Comparison of ENCODE assay signal across 8 mouse cellular contexts in genomic region chr11:48806856-48807562, GRCm38 (mm10). TPM values are rescaled to one million over a fixed set of nuclear protein-coding genes. Genes with fewer than 3 reads are reported as not detected.
A peak's percentile ranks its signal among the peaks of the same experiment; 100 is the strongest.
DNase-seq lines count a peak whose midpoint lies in the region; ATAC-seq and TF ChIP-seq lines count a peak whose summit lies in the region.

No protein-coding gene starts in this region.

- TF ChIP-seq CTCF in cerebellum, adult 2 months (IDR thresholded peaks at IDR 0.05; ENCODE audit: borderline replicate concordance, insufficient read depth, low read depth, low read length), result no peak
- TF ChIP-seq CTCF in heart, adult 2 months (IDR thresholded peaks at IDR 0.05), result no peak

- no peak overlapping the region for H3K4me3 ChIP-seq in lung, embryonic 15.5 days
- no peak overlapping the region for H3K4me3 ChIP-seq in limb, embryonic 14.5 days (replicated peaks; ENCODE audit: low read length)
- no peak overlapping the region for H3K4me3 ChIP-seq in cerebellum, adult 2 months (replicated peaks; ENCODE audit: insufficient read depth, low read depth, low read length)
- H3K4me3 ChIP-seq in heart, adult 2 months, result no peak overlapping the region

- TF ChIP-seq POLR2A in limb, embryonic 14.5 days (IDR thresholded peaks at IDR 0.05; ENCODE audit: borderline replicate concordance, extremely low read depth, insufficient read depth, insufficient read length), result no peak
- TF ChIP-seq POLR2A in cerebellum, adult 2 months (IDR thresholded peaks at IDR 0.05; ENCODE audit: borderline replicate concordance, insufficient read depth, low read length), result no peak
- no peak for TF ChIP-seq POLR2A in heart, adult 2 months (IDR thresholded peaks at IDR 0.05; ENCODE audit: insufficient read depth, low read depth, low read length)

- peak; percentile 28; the same call in 1 of the 2 replicates for ATAC-seq in lung, embryonic 15.5 days (ENCODE audit: borderline replicate concordance, extremely low read depth, low FRiP score, low TSS enrichment)
- peak; percentile 83 for ATAC-seq in frontal cortex, adult (ENCODE audit: low TSS enrichment)
- peak; percentile 32; the same call in 1 of the 2 replicates for ATAC-seq in limb, embryonic 14.5 days (ENCODE audit: low FRiP score, low read depth)

- H3K9me3 ChIP-seq in lung, embryonic 15.5 days, result no peaks in the 10 kb centered on the region
- H3K9me3 ChIP-seq in limb, embryonic 14.5 days (ENCODE audit: control insufficient read depth, low read length), result no peaks in the 10 kb centered on the region

- H3K79me2 ChIP-seq in heart, adult 2 months (replicated peaks; ENCODE audit: control insufficient read depth, insufficient read depth, low read length), result no peaks in the 10 kb centered on the region

- intact Hi-C loops in heart, adult 2 months (cut with DNase I), result no loop called here

- 60% methylated on average over 21 of the region's 21 CpGs for WGBS in lung, embryonic 15.5 days
- 57% methylated on average over 21 of the region's 21 CpGs for WGBS in limb, embryonic 14.5 days
- WGBS in cerebellum, adult 2 months, result 56% methylated on average over 21 of the region's 21 CpGs
- 68% methylated on average over 21 of the region's 21 CpGs for whole genome bisulfite sequencing in heart, adult 2 months

- H3K4me1 ChIP-seq in lung, embryonic 15.5 days, result peaks cover 17% of the 10 kb centered on the region
- H3K4me1 ChIP-seq in limb, embryonic 14.5 days (ENCODE audit: control insufficient read depth, insufficient read depth, low read length), result peaks cover 4% of the 10 kb centered on the region; the same call in 1 of the 2 replicates
- H3K4me1 ChIP-seq in cerebellum, adult 2 months (ENCODE audit: control insufficient read depth, insufficient read depth, low read length), result peaks cover 3% of the 10 kb centered on the region; the same call in 1 of the 2 replicates
- H3K4me1 ChIP-seq in heart, adult 2 months (ENCODE audit: control insufficient read depth, insufficient read depth, low read length), result peaks cover 5% of the 10 kb centered on the region

- TF ChIP-seq EP300 in heart, adult 2 months (IDR thresholded peaks at IDR 0.05; ENCODE audit: insufficient read depth, low read depth, low read length), result no peak

- no peak overlapping the region for H3K27ac ChIP-seq in lung, embryonic 15.5 days
- H3K27ac ChIP-seq in limb, embryonic 14.5 days (replicated peaks; ENCODE audit: low read depth, low read length), result no peak overlapping the region
- no peak overlapping the region for H3K27ac ChIP-seq in cerebellum, adult 2 months (ENCODE audit: insufficient read depth, low read length)
- H3K27ac ChIP-seq in heart, adult 2 months, result no peak overlapping the region

- peaks cover 99% of the 10 kb centered on the region for H3K36me3 ChIP-seq in lung, embryonic 15.5 days
- peaks cover 91% of the 10 kb centered on the region for H3K36me3 ChIP-seq in limb, embryonic 14.5 days (ENCODE audit: control insufficient read depth, insufficient read depth, low read length)
- peaks cover 17% of the 10 kb centered on the region for H3K36me3 ChIP-seq in heart, adult 2 months (ENCODE audit: control insufficient read depth, insufficient read depth, low read length)

- H3K9ac ChIP-seq in lung, embryonic 15.5 days, result no peak overlapping the region
- H3K9ac ChIP-seq in limb, embryonic 14.5 days (ENCODE audit: low read depth, low read length, severe bottlenecking), result no peak overlapping the region
- H3K9ac ChIP-seq in heart, adult 2 months (ENCODE audit: low read depth, low read length), result no peak overlapping the region

- no peak overlapping the region for H3K4me2 ChIP-seq in lung, embryonic 15.5 days
- no peak overlapping the region for H3K4me2 ChIP-seq in limb, embryonic 14.5 days (replicated peaks; ENCODE audit: low read depth, low read length, severe bottlenecking)

- DNase-seq in lung, postnatal 10 days, result no peak
- DNase-seq in limb, embryonic 14.5 days (ENCODE audit: low spot score), result no peak
- peak; percentile 35 for DNase-seq in right cerebral cortex, postnatal 14 days
- no peak for DNase-seq in cerebellum, adult 2 months
- no peak for DNase-seq in heart, adult 2 months
- DNase-seq in ovary, postnatal 14 days (ENCODE audit: low spot score), result no peak

- H3K27me3 ChIP-seq in lung, embryonic 15.5 days, result no peaks in the 10 kb centered on the region
- H3K27me3 ChIP-seq in limb, embryonic 14.5 days (ENCODE audit: control insufficient read depth, insufficient read depth, low read length), result no peaks in the 10 kb centered on the region
- no peaks in the 10 kb centered on the region for H3K27me3 ChIP-seq in cerebellum, adult 2 months (ENCODE audit: control insufficient read depth, insufficient read depth, low read length)
- H3K27me3 ChIP-seq in heart, adult 2 months (ENCODE audit: control insufficient read depth, insufficient read depth, low read length), result no peaks in the 10 kb centered on the region

RNA-seq across cellular contexts. Expression of gene Rack1, which starts 6.9 kb away (rescaled TPM):
- polyA plus RNA-seq in lung, embryonic 15.5 days (2015; fragmentation: Nextera tagmentation; extraction: Ambion mirVana), result 699 and 713 TPM in 2 replicates
- polyA plus RNA-seq in limb, embryonic 14.5 days (2012; rRNA removed), result 2,038 and 2,666 TPM in 2 replicates
- 939 and 995 TPM in 2 replicates for polyA plus RNA-seq in limb, embryonic 14.5 days (2014; fragmentation: Nextera tagmentation; extraction: Ambion mirVana)
- 426 and 432 TPM in 2 replicates for polyA plus RNA-seq in cerebellum, adult 2 months (2012; rRNA removed)
- total RNA-seq in heart, adult 2 months (2021), result 100 to 1,000 TPM; 337 to 437 TPM
- 867 and 1,301 TPM in 2 replicates for polyA plus RNA-seq in heart, adult 2 months (2012; rRNA removed)

RNA-seq across cellular contexts. Expression of gene Trim41, which starts 10.1 kb away (rescaled TPM):
- 5.4 and 5.7 TPM in 2 replicates for polyA plus RNA-seq in lung, embryonic 15.5 days (2015; fragmentation: Nextera tagmentation; extraction: Ambion mirVana)
- 51.5 and 52.4 TPM in 2 replicates for polyA plus RNA-seq in limb, embryonic 14.5 days (2012; rRNA removed)
- 5.5 and 7.0 TPM in 2 replicates for polyA plus RNA-seq in limb, embryonic 14.5 days (2014; fragmentation: Nextera tagmentation; extraction: Ambion mirVana)
- polyA plus RNA-seq in cerebellum, adult 2 months (2012; rRNA removed), result 42.3 and 45.0 TPM in 2 replicates
- 10 to 100 TPM; 19.8 to 19.9 TPM for total RNA-seq in heart, adult 2 months (2021)
- polyA plus RNA-seq in heart, adult 2 months (2012; rRNA removed), result 19.1 and 19.3 TPM in 2 replicates

RNA-seq across cellular contexts. Expression of gene Trim7, which starts 18.9 kb away (rescaled TPM):
- polyA plus RNA-seq in lung, embryonic 15.5 days (2015; fragmentation: Nextera tagmentation; extraction: Ambion mirVana), result 0.54 and 1.1 TPM in 2 replicates
- polyA plus RNA-seq in limb, embryonic 14.5 days (2012; rRNA removed), result 2.6 and 2.9 TPM in 2 replicates
- 1.2 and 2.0 TPM in 2 replicates for polyA plus RNA-seq in limb, embryonic 14.5 days (2014; fragmentation: Nextera tagmentation; extraction: Ambion mirVana)
- 4.2 and 4.7 TPM in 2 replicates for polyA plus RNA-seq in cerebellum, adult 2 months (2012; rRNA removed)
- total RNA-seq in heart, adult 2 months (2021), result 10 to 100 TPM; 18.2 to 18.4 TPM
- 27.9 and 32.6 TPM in 2 replicates for polyA plus RNA-seq in heart, adult 2 months (2012; rRNA removed)

RNA-seq across cellular contexts. Expression of gene Gm12184, which starts 19.4 kb away (rescaled TPM):
- polyA plus RNA-seq in lung, embryonic 15.5 days (2015; fragmentation: Nextera tagmentation; extraction: Ambion mirVana), result 3.0 and 8.2 TPM in 2 replicates
- polyA plus RNA-seq in limb, embryonic 14.5 days (2012; rRNA removed), result 42.1 and 55.1 TPM in 2 replicates
- polyA plus RNA-seq in limb, embryonic 14.5 days (2014; fragmentation: Nextera tagmentation; extraction: Ambion mirVana), result 7.9 and 14.8 TPM in 2 replicates
- 30.1 and 34.0 TPM in 2 replicates for polyA plus RNA-seq in cerebellum, adult 2 months (2012; rRNA removed)
- total RNA-seq in heart, adult 2 months (2021), result 1 to 10 TPM; 3.8 to 3.9 TPM
- polyA plus RNA-seq in heart, adult 2 months (2012; rRNA removed), result 18.8 and 28.2 TPM in 2 replicates

Comparison
In these comparisons a context has a peak if more than half of its experiments do, and no peak if none do; other contexts are left out.
1. ATAC-seq: peak in every context shown above with its lines; median percentile 83 in frontal cortex, adult; 32 in limb, embryonic 14.5 days; 28 in lung, embryonic 15.5 days.